Mouse (Mus musculus) testis, postnatal 10 days (tissue): ENCODE results near the gene Mrpl46.
A peak's percentile ranks its signal among the peaks of the same experiment; 100 is the strongest.

Experiments used
- DNase-seq: peaks from one replicate; pipeline ENCODE4 v3.0.0; 2021; ENCODE audit warnings: low spot score

Gene Mrpl46

DNA sequence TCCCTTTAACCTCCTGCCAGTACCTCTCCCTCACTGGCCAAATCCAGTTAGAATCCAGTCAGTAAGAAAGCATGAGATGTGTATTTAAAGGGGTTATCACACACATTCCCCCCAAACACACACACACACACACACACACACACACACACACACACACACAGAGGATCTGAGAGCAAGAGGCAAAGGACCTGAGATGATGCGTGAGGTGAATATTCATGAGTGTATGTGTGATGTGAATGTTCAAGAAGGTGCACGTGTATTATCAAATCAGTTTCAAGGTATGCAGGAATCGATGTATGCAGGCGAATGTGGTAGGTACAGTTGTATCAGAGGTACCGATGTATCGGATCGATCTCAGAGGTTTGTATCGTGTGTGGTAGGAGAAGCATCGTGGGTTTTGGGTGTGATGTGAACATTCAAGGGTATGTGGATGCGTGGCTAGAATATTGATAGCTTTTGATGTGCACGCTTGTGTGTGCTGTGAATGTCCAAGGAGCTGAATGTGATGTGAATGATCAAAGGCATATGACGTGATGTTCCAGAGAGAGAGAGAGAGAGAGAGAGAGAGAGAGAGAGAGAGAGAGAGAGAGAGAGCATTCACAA is 15.3 kb downstream of the Mrpl46 start:
- DNase-seq: no peak

DNA sequence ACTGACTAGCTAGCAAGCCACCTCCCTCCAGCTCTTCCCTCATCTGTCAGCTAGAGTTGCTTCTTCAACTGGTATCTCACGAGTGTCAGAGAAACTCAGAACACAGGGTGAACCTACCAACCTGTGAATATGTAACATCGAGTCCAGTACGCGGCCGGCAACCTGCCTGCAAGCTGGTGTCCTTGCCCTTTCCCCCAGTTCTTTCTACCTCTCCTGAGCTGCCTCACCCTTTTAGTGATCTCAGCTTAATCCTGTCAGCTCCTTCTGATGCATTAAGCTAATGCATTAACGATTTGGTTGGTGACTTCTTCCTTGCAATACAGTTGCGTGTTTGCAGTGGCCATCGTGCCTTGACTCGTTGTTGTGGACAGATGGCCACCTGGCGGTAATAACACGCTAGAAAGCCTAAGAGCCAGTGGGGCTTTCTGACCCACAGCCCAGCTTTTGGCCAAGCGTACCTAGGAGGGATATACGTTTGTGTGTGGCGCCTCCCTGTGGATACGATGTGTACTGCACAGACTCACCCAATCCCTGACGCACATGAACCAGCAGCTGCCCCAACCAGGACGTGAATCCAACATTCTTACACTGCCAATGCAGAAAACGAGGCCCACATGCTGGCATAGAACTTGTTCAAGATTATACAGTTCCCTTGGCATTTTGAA is 17.2 kb downstream of the Mrpl46 start:
- peak; percentile 89 for DNase-seq

DNA sequence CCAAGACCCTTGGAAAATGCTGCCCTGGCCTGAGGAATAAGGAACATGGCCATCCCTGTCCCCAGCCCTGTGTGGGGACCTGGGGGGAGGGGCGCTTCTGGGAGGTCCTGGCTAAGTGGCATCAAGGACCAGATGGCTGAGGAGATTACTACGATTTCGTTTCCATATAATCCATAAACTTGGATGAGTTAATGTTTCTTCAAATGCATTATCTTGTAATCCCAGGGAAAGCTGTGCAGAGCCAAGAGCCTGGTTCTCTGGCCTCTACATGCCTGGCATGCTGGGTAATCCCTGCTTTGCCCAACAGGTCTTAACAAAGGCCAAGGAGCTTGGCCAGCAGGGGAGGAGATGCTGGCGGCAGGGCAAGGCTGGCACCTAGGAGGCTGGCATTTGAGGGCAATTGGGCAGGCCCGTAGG is 18.1 kb downstream of the Mrpl46 start:
- no peak for DNase-seq

DNA sequence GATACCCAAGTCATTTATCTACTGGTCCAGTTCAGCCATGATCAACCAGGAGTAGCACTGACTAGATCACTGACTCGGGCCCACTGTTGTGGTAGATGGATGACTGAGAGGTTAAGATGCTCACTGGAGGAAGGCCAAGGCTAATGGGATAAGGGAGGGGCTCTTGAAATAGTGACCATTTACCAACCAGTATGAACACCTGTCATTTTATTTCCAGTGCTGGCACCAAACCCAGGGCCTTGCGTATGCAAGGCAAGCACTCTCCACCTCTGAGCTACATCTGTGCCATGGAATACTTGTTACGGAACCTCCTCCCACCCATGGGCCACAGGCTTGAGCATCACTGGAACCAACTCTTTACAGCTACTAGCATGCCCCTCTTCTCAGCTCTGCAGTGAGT is 19.5 kb downstream of the Mrpl46 start:
- no peak for DNase-seq

DNA sequence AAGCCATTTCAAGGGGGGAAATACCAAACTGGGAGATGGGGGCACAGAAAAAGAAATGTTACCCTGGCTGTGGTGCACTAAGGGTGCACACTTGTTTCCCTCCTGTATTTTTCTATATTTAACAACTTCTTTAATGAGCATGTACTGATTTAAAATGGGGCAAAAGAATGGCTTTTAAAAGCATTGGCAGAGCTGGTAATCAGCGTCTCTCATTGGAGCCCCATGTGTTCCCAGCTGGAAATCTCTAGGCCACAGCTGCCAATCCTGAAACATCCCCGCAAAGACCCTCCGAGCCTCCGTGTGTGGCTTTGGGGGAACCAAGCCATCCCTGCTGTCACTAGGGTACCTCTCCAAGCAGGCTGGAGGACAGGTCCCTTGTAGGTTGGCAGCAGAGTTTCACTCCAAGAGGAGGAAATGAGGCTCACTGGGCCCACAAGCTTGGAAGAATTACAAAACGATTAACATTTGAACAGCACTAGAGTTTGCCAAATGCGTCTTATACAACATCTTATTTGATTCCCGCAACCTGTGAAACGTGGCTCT is 28.8 kb downstream of the Mrpl46 start:
- DNase-seq: no peak

DNA sequence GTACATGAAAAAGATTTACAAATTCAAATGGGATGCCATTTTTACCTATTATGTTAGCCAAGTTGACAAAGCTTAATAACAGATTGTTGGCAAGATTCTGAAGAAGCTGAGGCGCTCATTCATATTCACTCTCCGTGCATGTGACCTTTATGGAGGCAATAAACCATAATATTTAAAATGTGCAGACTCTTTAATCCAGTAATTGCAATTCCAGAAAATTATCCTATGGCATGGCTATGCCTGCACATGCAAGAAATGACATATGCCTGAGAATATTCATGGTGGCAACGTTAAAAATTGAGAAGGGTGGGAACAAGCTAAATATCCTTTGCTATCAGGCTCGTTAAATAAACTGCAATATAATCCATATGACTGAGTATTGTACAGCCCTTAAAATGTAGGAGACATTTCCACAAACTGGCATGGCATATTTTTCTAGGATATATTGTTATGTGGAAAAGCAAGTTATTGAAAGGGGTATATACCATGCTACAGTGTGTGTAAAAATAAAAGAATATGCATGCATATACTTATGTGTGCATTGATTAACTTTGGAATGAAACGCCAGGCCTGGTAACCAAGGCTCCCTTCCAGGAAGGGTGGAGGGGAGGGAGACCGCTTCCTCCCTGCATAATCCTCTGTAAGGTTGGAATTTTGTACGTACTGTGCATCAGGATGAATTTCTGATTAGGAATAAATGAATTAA is 29.4 kb downstream of the Mrpl46 start:
- DNase-seq: no peak

DNA sequence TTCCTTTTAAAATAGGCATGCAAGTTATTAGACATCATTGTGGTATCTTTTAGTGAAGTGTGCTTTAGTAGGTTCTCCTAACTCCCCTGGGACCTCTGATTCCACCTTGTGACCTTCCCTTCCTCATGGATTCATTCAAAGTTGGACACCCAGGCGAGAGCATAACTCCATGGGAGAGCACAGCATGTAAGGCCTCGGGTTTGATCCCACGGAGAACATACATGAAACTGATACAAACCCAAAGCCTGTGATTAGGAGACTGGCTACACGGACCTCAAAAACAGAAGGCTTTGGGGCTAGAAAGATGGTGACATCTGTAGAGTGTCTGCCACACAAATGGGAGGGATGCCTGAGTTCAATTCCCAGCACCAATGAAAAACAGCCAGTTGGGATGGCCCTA is 30.4 kb downstream of the Mrpl46 start:
- no peak for DNase-seq

DNA sequence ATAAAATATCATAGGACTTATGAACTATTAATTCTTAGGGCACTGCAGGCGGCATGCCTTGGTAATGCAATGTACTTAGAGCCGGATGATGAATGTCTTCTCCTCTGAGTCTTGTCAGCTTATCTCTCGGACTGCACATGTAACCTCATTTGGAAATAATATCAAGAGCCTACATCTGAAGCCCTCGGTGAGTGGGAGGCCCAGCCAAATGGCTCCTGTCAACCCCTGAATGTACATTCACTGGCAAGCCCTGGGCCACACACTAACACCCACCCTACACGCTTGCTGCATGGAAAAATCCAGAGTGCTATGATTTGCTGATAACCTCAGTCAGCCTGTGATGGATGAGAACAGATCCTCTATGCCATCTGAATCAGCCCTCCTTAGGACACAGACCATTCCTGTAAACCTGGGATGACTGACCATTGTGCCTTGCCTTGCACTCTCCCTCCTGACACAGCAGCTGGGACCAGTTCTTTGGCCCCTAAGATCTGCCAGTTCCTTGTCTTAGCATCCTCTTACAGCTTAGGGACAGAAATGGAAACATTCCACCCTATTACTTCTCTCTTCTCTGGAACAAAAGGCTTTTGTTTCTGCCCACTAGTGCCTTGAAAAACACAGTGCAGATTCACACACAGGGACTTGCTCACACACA is 39.5 kb downstream of the Mrpl46 start:
- no peak for DNase-seq

DNA sequence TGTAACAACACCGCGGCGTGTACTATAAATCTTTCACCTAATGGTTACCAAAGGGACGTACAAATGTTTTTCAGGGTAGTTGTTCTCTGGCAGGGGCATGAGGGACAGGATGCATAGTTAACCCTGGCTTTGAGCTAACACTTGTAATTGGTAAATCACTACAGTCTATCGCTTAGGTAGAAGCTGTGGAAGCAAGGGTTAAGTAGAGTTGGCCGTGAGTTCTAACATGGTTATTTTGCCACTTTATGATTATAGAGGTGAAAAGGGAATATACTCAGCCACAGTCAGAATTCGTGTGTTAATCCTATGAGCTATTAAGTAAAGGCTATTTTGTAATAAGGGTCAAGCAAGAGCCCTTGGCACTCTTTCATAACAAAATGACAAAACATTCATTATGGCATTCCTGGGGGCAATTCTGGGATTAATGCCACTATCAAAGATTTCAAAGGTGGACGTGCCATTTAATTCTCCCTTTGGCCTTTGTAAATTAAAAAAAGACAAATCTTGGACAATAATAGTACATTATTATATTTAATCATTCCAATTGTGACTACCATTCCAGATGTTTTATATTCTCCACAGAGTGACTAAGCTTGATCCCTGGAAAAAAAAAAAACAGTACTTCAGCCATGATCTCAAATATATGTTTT is 43.9 kb downstream of the Mrpl46 start:
- DNase-seq: no peak

DNA sequence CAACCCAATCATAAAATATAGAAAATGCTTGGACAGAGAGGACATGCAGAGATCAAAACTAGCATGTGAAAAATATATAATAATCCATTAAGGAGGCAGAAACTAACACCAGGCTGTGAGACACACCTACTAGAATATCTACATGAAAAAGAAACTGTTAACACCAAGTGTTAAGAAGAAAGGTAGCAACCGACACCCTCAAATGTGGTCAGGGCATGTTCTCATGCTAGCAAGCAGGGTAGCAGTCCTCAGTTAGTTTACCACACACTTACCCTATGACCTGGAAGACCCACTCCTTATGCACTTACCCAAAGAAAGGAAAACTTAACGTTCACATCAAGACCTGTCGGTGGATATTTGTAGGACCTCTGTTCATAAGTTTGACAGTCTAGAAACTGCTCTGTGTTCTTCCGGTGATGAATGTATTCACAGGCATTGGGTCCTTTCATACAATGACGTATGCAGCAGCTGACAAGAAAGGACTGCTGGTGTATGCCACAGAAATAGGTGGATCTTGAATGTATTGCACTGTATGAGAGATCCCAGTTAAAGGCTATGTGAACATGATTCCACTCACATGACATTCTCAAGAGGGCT is 45.6 kb downstream of the Mrpl46 start, which contains the start of gene Ntrk3:
Ntrk3 (minus strand) TSS at position 399 of the 597 bp plus-strand sequence.
- no peak for DNase-seq

DNA sequence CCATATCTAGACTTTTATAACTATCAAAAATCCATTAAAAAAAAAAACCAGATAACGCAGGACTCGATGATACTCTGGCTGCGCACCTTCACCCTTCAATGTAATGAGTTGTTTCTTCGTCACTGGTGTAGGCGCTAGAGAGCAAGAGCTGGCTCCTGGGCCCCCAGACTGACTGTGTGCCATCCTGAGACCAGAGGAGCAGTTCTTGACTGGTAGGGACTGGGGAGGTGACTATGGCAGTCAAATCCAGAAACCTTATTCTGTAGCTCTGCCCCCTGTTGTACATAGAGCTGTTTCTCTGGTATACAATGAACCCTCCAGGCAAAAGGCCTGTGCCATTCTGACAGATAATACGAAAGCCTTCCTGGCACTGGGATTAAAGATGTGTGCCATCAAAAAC is 46.1 kb downstream of the Mrpl46 start:
- DNase-seq: no peak

DNA sequence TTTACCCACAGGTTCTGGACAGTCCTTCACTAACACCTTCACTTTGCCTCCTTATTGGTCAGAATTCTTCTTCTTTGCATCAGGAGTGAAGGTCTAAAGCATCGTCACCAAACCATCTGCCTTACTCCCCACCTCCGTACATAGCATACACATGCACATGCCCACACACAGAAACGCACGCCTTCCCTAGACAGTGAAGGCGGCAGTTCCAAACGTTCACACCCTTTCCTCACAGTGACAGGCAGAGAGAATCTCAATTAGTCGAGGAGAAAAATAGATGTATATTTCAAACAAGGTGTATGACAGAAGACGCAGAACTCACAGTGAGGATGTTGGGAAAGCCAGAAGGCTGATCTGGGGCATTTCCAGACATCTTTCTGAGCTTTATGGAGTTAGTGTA is 51.9 kb downstream of the Mrpl46 start:
- DNase-seq: no peak
